Mouse (Mus musculus): ENCODE results near the gene Gna14.

- TF ChIP-seq POLR2AphosphoS5 (IDR thresholded peaks at IDR 0.05; ENCODE audit: insufficient replicate concordance, low read depth, low read length) (no peak), CTCF (IDR thresholded peaks at IDR 0.05; ENCODE audit: low read depth, low read length) (no peak), GATA1 (IDR thresholded peaks at IDR 0.05; ENCODE audit: borderline replicate concordance, low read length) (no peak)
These were observed 42.6 kb downstream of the Gna14 start for GRCm38 (mm10) chr19:16478186-16478607.

Measured in G1E (cell line).